Mouse (Mus musculus): Measurements from ENCODE around the gene Numbl.

- TF ChIP-seq CTCF (IDR thresholded peaks at IDR 0.05; ENCODE audit: low read depth) (no peak), EP300 (optimal IDR thresholded peaks at IDR 0.05) (no peak)
Measured at GRCm38 (mm10) chr7:27281717-27282116, 23.5 kb downstream of the Numbl start.
